Mouse (Mus musculus): ENCODE results near the gene Rps6ka5. TPM values are rescaled to one million over a fixed set of nuclear protein-coding genes. Genes with fewer than 3 reads are reported as not detected.

Rps6ka5 gene
- polyA plus RNA-seq, 1 experiment from 2014 or later: 4.2 TPM

- Histone ChIP-seq H3K27ac (ENCODE audit: low read length) (no peak overlapping the region), H3K4me2 (ENCODE audit: low read depth, low read length) (no peak overlapping the region), H3K4me3 (ENCODE audit: low read length) (no peak overlapping the region), H3K9me3 (replicated peaks; ENCODE audit: control insufficient read depth, low read length) (no peaks in the 10 kb centered on the region), H3K27me3 (ENCODE audit: control insufficient read depth, insufficient read depth, low read length) (no peaks in the 10 kb centered on the region), H3K4me1 (ENCODE audit: control insufficient read depth, insufficient read depth, low read length) (no peaks in the 10 kb centered on the region), H3K9ac (ENCODE audit: low read length) (no peak overlapping the region), H3K36me3 (ENCODE audit: control insufficient read depth, insufficient read depth) (no peaks in the 10 kb centered on the region)
- 82% methylated on average over 5 of the region's 5 CpGs for WGBS
- ATAC-seq (replicated peaks; ENCODE audit: extremely low read depth, insufficient read depth, low FRiP score): no peak
Observed at GRCm38 (mm10) chr12:100735156-100735555, 8.4 kb upstream of the Rps6ka5 start.

- no peak overlapping the region for H3K9ac ChIP-seq (ENCODE audit: low read length)
- H3K9me3 ChIP-seq (replicated peaks; ENCODE audit: control insufficient read depth, low read length): no peaks in the 10 kb centered on the region
- 60% methylated on average over 14 of the region's 14 CpGs for WGBS
- ATAC-seq (replicated peaks; ENCODE audit: extremely low read depth, insufficient read depth, low FRiP score): no peak
- H3K36me3 ChIP-seq (ENCODE audit: control insufficient read depth, insufficient read depth): no peaks in the 10 kb centered on the region
- no peak overlapping the region for H3K27ac ChIP-seq (ENCODE audit: low read length)
- peak overlapping the region; percentile 3; the same call in 1 of the 2 replicates for H3K4me3 ChIP-seq (ENCODE audit: low read length)
- peaks cover 6% of the 10 kb centered on the region; the same call in 1 of the 2 replicates for H3K4me1 ChIP-seq (ENCODE audit: control insufficient read depth, insufficient read depth, low read length)
- no peaks in the 10 kb centered on the region for H3K27me3 ChIP-seq (ENCODE audit: control insufficient read depth, insufficient read depth, low read length)
- peak overlapping the region; percentile 35 for H3K4me2 ChIP-seq (ENCODE audit: low read depth, low read length)
Observed at GRCm38 (mm10) chr12:100728646-100729485, 2.1 kb upstream of the Rps6ka5 start.

- H3K9ac ChIP-seq (ENCODE audit: low read length): no peak overlapping the region
- no peak for ATAC-seq (replicated peaks; ENCODE audit: extremely low read depth, insufficient read depth, low FRiP score)
- no peak overlapping the region for H3K4me2 ChIP-seq (ENCODE audit: low read depth, low read length)
Observed at GRCm38 (mm10) chr12:100727891-100728290, 1.1 kb upstream of the Rps6ka5 start.

GRCm38 (mm10) chr12:100725458-100725786, 1.4 kb downstream of the Rps6ka5 start:
- H3K27me3 ChIP-seq (ENCODE audit: control insufficient read depth, insufficient read depth, low read length): no peaks in the 10 kb centered on the region
- H3K36me3 ChIP-seq (ENCODE audit: control insufficient read depth, insufficient read depth): no peaks in the 10 kb centered on the region
- no peak overlapping the region for H3K9ac ChIP-seq (ENCODE audit: low read length)
- H3K27ac ChIP-seq (ENCODE audit: low read length): no peak overlapping the region
- no peak for ATAC-seq (replicated peaks; ENCODE audit: extremely low read depth, insufficient read depth, low FRiP score)
- H3K4me1 ChIP-seq (ENCODE audit: control insufficient read depth, insufficient read depth, low read length): peaks cover 10% of the 10 kb centered on the region; the same call in 1 of the 2 replicates
- H3K9me3 ChIP-seq (replicated peaks; ENCODE audit: control insufficient read depth, low read length): no peaks in the 10 kb centered on the region
- WGBS: 4% methylated on average over 17 of the region's 17 CpGs
- H3K4me2 ChIP-seq (ENCODE audit: low read depth, low read length): peak overlapping the region; percentile 86
- H3K4me3 ChIP-seq (ENCODE audit: low read length): peak overlapping the region; percentile 92

More at GRCm38 (mm10) chr12:100727891-100728290, 1.1 kb upstream of the Rps6ka5 start:
- no peaks in the 10 kb centered on the region for H3K27me3 ChIP-seq (ENCODE audit: control insufficient read depth, insufficient read depth, low read length)
- H3K9me3 ChIP-seq (replicated peaks; ENCODE audit: control insufficient read depth, low read length): no peaks in the 10 kb centered on the region
- H3K36me3 ChIP-seq (ENCODE audit: control insufficient read depth, insufficient read depth): no peaks in the 10 kb centered on the region
- WGBS: 46% methylated on average over 7 of the region's 7 CpGs
- peaks cover 10% of the 10 kb centered on the region; the same call in 1 of the 2 replicates for H3K4me1 ChIP-seq (ENCODE audit: control insufficient read depth, insufficient read depth, low read length)
- no peak overlapping the region for H3K4me3 ChIP-seq (ENCODE audit: low read length)
- H3K27ac ChIP-seq (ENCODE audit: low read length): no peak overlapping the region

- Histone ChIP-seq H3K9me3 (replicated peaks; ENCODE audit: control insufficient read depth, low read length) (no peaks in the 10 kb centered on the region), H3K9ac (ENCODE audit: low read length) (peak overlapping the region; percentile 89), H3K36me3 (ENCODE audit: control insufficient read depth, insufficient read depth) (no peaks in the 10 kb centered on the region), H3K4me2 (ENCODE audit: low read depth, low read length) (peak overlapping the region; percentile 86), H3K27ac (ENCODE audit: low read length) (peak overlapping the region; percentile 98), H3K4me3 (ENCODE audit: low read length) (peak overlapping the region; percentile 92), H3K27me3 (ENCODE audit: control insufficient read depth, insufficient read depth, low read length) (no peaks in the 10 kb centered on the region), H3K4me1 (ENCODE audit: control insufficient read depth, insufficient read depth, low read length) (peaks cover 10% of the 10 kb centered on the region; the same call in 1 of the 2 replicates)
- peak; percentile 98 for ATAC-seq (replicated peaks; ENCODE audit: extremely low read depth, insufficient read depth, low FRiP score)
- WGBS: under 1% methylated on average over 84 of the region's 85 CpGs
Observed at GRCm38 (mm10) chr12:100724606-100725457, 2.0 kb downstream of the Rps6ka5 start.

GRCm38 (mm10) chr12:100724182-100724581, 2.6 kb downstream of the Rps6ka5 start:
- Histone ChIP-seq H3K4me2 (ENCODE audit: low read depth, low read length) (peak overlapping the region; percentile 86), H3K4me1 (ENCODE audit: control insufficient read depth, insufficient read depth, low read length) (peaks cover 10% of the 10 kb centered on the region; the same call in 1 of the 2 replicates), H3K36me3 (ENCODE audit: control insufficient read depth, insufficient read depth) (no peaks in the 10 kb centered on the region), H3K27me3 (ENCODE audit: control insufficient read depth, insufficient read depth, low read length) (no peaks in the 10 kb centered on the region), H3K27ac (ENCODE audit: low read length) (peak overlapping the region; percentile 98), H3K9me3 (replicated peaks; ENCODE audit: control insufficient read depth, low read length) (no peaks in the 10 kb centered on the region), H3K9ac (ENCODE audit: low read length) (peak overlapping the region; percentile 89), H3K4me3 (ENCODE audit: low read length) (peak overlapping the region; percentile 92)
- WGBS: under 1% methylated on average over 8 of the region's 8 CpGs
- no peak for ATAC-seq (replicated peaks; ENCODE audit: extremely low read depth, insufficient read depth, low FRiP score)

GRCm38 (mm10) chr12:100720801-100721200, 6.0 kb downstream of the Rps6ka5 start:
- Histone ChIP-seq H3K36me3 (ENCODE audit: control insufficient read depth, insufficient read depth) (no peaks in the 10 kb centered on the region), H3K9ac (ENCODE audit: low read length) (no peak overlapping the region), H3K27ac (ENCODE audit: low read length) (no peak overlapping the region), H3K9me3 (replicated peaks; ENCODE audit: control insufficient read depth, low read length) (no peaks in the 10 kb centered on the region), H3K4me1 (ENCODE audit: control insufficient read depth, insufficient read depth, low read length) (peaks cover 17% of the 10 kb centered on the region), H3K4me3 (ENCODE audit: low read length) (no peak overlapping the region), H3K4me2 (ENCODE audit: low read depth, low read length) (no peak overlapping the region), H3K27me3 (ENCODE audit: control insufficient read depth, insufficient read depth, low read length) (no peaks in the 10 kb centered on the region)
- WGBS: 72% methylated on average over 3 of the region's 3 CpGs
- ATAC-seq (replicated peaks; ENCODE audit: extremely low read depth, insufficient read depth, low FRiP score): no peak

GRCm38 (mm10) chr12:100717446-100717845, 9.3 kb downstream of the Rps6ka5 start:
- no peaks in the 10 kb centered on the region for H3K9me3 ChIP-seq (replicated peaks; ENCODE audit: control insufficient read depth, low read length)
- H3K4me1 ChIP-seq (ENCODE audit: control insufficient read depth, insufficient read depth, low read length): peaks cover 9% of the 10 kb centered on the region
- H3K4me2 ChIP-seq (ENCODE audit: low read depth, low read length): no peak overlapping the region
- no peaks in the 10 kb centered on the region for H3K27me3 ChIP-seq (ENCODE audit: control insufficient read depth, insufficient read depth, low read length)
- no peak for ATAC-seq (replicated peaks; ENCODE audit: extremely low read depth, insufficient read depth, low FRiP score)
- H3K27ac ChIP-seq (ENCODE audit: low read length): no peak overlapping the region
- H3K36me3 ChIP-seq (ENCODE audit: control insufficient read depth, insufficient read depth): no peaks in the 10 kb centered on the region
- H3K9ac ChIP-seq (ENCODE audit: low read length): no peak overlapping the region
- no peak overlapping the region for H3K4me3 ChIP-seq (ENCODE audit: low read length)

GRCm38 (mm10) chr12:100716969-100717368, 9.8 kb downstream of the Rps6ka5 start:
- H3K4me3 ChIP-seq (ENCODE audit: low read length): no peak overlapping the region
- peaks cover 11% of the 10 kb centered on the region for H3K4me1 ChIP-seq (ENCODE audit: control insufficient read depth, insufficient read depth, low read length)
- H3K27ac ChIP-seq (ENCODE audit: low read length): no peak overlapping the region
- H3K36me3 ChIP-seq (ENCODE audit: control insufficient read depth, insufficient read depth): no peaks in the 10 kb centered on the region
- WGBS: 42% methylated on average over 4 of the region's 4 CpGs
- ATAC-seq (replicated peaks; ENCODE audit: extremely low read depth, insufficient read depth, low FRiP score): no peak
- no peaks in the 10 kb centered on the region for H3K27me3 ChIP-seq (ENCODE audit: control insufficient read depth, insufficient read depth, low read length)
- no peak overlapping the region for H3K4me2 ChIP-seq (ENCODE audit: low read depth, low read length)
- no peak overlapping the region for H3K9ac ChIP-seq (ENCODE audit: low read length)
- no peaks in the 10 kb centered on the region for H3K9me3 ChIP-seq (replicated peaks; ENCODE audit: control insufficient read depth, low read length)
